Mouse (Mus musculus) megakaryocyte, adult 5-6 weeks (primary cell): ENCODE measurements around the gene Tfam. TPM values are rescaled to one million over a fixed set of nuclear protein-coding genes. Genes with fewer than 3 reads are reported as not detected.

Source experiments
- total RNA-seq, 2 experiments: library from RNA; stranded (forward) in 1 of 2; stranded (reverse) in 1 of 2; fragments of 153-499, 151-499 nt in 1 of 2; fragments of 221-1000, 200-1000 nt in 1 of 2; gene quantifications; 2 replicates each; pipeline versions ENCODE4 v1.2.3 to v1.2.4; 2015 to 2017

Gene Tfam
- total RNA-seq, 2 experiments from 2014 or later, result 42.3 to 43.4 TPM

Other genes with a start within 250 kb of the Tfam start
- 0.05 TPM in 1 of 2 replicates, not detected in the other for gene Bicc1, start 78.6 kb downstream of the Tfam start, total RNA-seq (2015)
- gene Bicc1, start 78.6 kb downstream of the Tfam start, total RNA-seq (2017), result not detected in 2 replicates
- gene Ube2d1, start 47.0 kb upstream of the Tfam start, total RNA-seq (2015), result 87.2 and 91.7 TPM in 2 replicates
- gene Ube2d1, start 47.0 kb upstream of the Tfam start, total RNA-seq (2017), result 17.7 and 18.7 TPM in 2 replicates
- 42.5 and 45.0 TPM in 2 replicates for gene Cisd1, start 106.7 kb upstream of the Tfam start, total RNA-seq (2015)
- 15.2 and 22.8 TPM in 2 replicates for gene Cisd1, start 106.7 kb upstream of the Tfam start, total RNA-seq (2017)
- 46.7 and 49.8 TPM in 2 replicates for gene Ipmk, start 109.5 kb upstream of the Tfam start, total RNA-seq (2015)
- gene Ipmk, start 109.5 kb upstream of the Tfam start, total RNA-seq (2017), result 53.6 and 55.4 TPM in 2 replicates